ENCODE assay signal across 18 mouse cellular contexts in the genomic region with DNA sequence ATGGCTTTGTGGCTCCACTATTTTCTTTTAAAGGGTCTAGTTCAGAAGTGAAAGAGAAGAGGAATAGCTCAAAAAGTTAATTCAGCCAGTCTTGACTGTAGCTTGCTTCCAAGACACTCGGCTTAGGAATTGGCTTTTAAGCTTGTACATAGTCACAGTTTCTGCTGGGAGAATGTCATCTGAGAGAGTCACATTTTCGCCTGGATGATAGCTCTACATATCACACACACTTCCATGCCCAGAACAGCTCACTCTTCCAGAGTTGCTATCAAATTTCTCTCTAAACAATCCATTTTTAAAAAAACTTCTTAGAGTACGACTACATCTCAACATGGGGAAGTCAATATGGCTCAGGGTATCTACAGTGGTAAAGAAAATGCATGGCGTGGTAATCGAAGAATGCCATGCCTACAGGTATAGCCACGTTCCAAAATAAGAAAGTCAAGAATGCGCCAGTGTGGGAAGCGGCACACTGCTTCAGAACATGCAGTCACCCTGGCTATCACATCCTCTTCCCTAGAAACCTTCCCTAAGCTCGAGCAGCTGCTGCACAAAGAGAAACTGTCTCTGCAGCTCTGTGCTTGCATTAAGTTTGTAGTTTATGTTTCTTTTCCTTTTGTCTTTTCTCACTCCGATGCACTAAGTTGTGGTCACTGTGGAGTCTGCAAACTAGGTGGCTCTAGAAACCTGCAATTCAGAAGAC.
DNase-seq lines count a peak whose midpoint lies in the region; ATAC-seq and TF ChIP-seq lines count a peak whose summit lies in the region.
"Had no signal": no experiment of that assay in that cellular context is flagged by ENCODE, and none has a peak within 500 bp of the region (broad histone marks: within the 10 kb centered on the region; RNA-seq: fewer than 3 reads in every experiment).

No protein-coding gene starts in this region.

- no peak for TF ChIP-seq EP300 in heart, postnatal 0 days (IDR thresholded peaks at IDR 0.05; ENCODE audit: low read depth)

- DNase-seq in frontal cortex, postnatal 36 days (ENCODE audit: low spot score in 2 of 2): peak; percentile 27 to 39
- DNase-seq in frontal cortex, postnatal 25 days (ENCODE audit: low spot score in 2 of 2): no peak
- DNase-seq in heart, postnatal 0 days (ENCODE audit: low spot score): no peak
- DNase-seq in brain, adult 2 months (ENCODE audit: low read depth, low spot score): peak; percentile 67
- no peak for DNase-seq in limb, embryonic 10.5 days (ENCODE audit: low spot score)
- no peak for DNase-seq in cerebellum, postnatal 10 days
- DNase-seq: adrenal gland, postnatal 25 days; cerebellum, adult 8-10 months; kidney, adult 18-20 months; kidney, postnatal 25 days; liver, embryonic 13.5 days had no signal

- H3K4me2 ChIP-seq in heart, postnatal 0 days (ENCODE audit: low read depth, low read length): peak overlapping the region; percentile 48
- no peak overlapping the region for H3K4me2 ChIP-seq in heart, embryonic 11.5 days
- H3K4me2 ChIP-seq: embryonic facial prominence, embryonic 15.5 days; forebrain, embryonic 12.5 days; liver, embryonic 13.5 days; midbrain, embryonic 15.5 days had no signal

- ATAC-seq in heart, postnatal 0 days (ENCODE audit: insufficient read depth, low read depth): peak; percentile 44; the same call in 1 of the 2 replicates
- ATAC-seq in heart, embryonic 11.5 days (replicated peaks; ENCODE audit: insufficient number of reproducible peaks, low FRiP score, low TSS enrichment): no peak
- ATAC-seq: activated CD4-positive, CD25-positive, alpha-beta regulatory T cell, adult 4 months; midbrain, embryonic 15.5 days; Patski had no signal

- no peak for TF ChIP-seq CTCF in heart, postnatal 0 days (IDR thresholded peaks at IDR 0.05; ENCODE audit: low read depth)

- H3K27ac ChIP-seq in heart, postnatal 0 days (ENCODE audit: low read depth): peak overlapping the region; percentile 67
- no peak overlapping the region for H3K27ac ChIP-seq in heart, embryonic 11.5 days (ENCODE audit: low read depth, low read length)
- H3K27ac ChIP-seq in limb, embryonic 10.5 days: peak overlapping the region; percentile 64; the same call in 1 of the 2 replicates
- H3K27ac ChIP-seq: embryonic facial prominence, embryonic 15.5 days; forebrain, embryonic 12.5 days; liver, embryonic 13.5 days; midbrain, embryonic 15.5 days had no signal

- 44% methylated on average over 10 of the region's 10 CpGs for WGBS in heart, postnatal 0 days
- WGBS in heart, embryonic 11.5 days (ENCODE audit: insufficient replicate concordance): 72% methylated on average over 10 of the region's 10 CpGs
- WGBS in limb, embryonic 10.5 days: 89% methylated on average over 10 of the region's 10 CpGs

- H3K4me3 ChIP-seq in heart, postnatal 0 days (ENCODE audit: low read depth, low read length): peak overlapping the region; percentile 11; the same call in 1 of the 2 replicates
- H3K4me3 ChIP-seq in heart, embryonic 11.5 days (ENCODE audit: low read depth, low read length): no peak overlapping the region
- H3K4me3 ChIP-seq in limb, embryonic 10.5 days: no peak overlapping the region
- H3K4me3 ChIP-seq: embryonic facial prominence, embryonic 15.5 days; forebrain, embryonic 12.5 days; liver, embryonic 13.5 days; midbrain, embryonic 15.5 days had no signal

- H3K27me3 ChIP-seq in heart, postnatal 0 days (ENCODE audit: control insufficient read depth, insufficient read depth, low read length): no peaks in the 10 kb centered on the region
- no peaks in the 10 kb centered on the region for H3K27me3 ChIP-seq in heart, embryonic 11.5 days (ENCODE audit: control insufficient read depth, insufficient read depth, low read length)
- no peaks in the 10 kb centered on the region for H3K27me3 ChIP-seq in limb, embryonic 10.5 days (ENCODE audit: low read depth, poor library complexity, severe bottlenecking)
- H3K27me3 ChIP-seq: embryonic facial prominence, embryonic 15.5 days; forebrain, embryonic 12.5 days; liver, embryonic 13.5 days; megakaryocyte, embryonic 14.5 days; midbrain, embryonic 15.5 days had no signal

- H3K9me3 ChIP-seq in heart, postnatal 0 days (replicated peaks; ENCODE audit: control insufficient read depth, low read length): no peaks in the 10 kb centered on the region
- no peaks in the 10 kb centered on the region for H3K9me3 ChIP-seq in heart, embryonic 11.5 days (replicated peaks; ENCODE audit: control insufficient read depth, low read length)
- H3K9me3 ChIP-seq in limb, embryonic 10.5 days (replicated peaks): no peaks in the 10 kb centered on the region
- H3K9me3 ChIP-seq: embryonic facial prominence, embryonic 15.5 days; forebrain, embryonic 12.5 days; liver, embryonic 13.5 days; megakaryocyte, embryonic 14.5 days; midbrain, embryonic 15.5 days had no signal

- H3K9ac ChIP-seq in heart, postnatal 0 days (replicated peaks; ENCODE audit: low read depth, low read length): no peak overlapping the region
- H3K9ac ChIP-seq in heart, embryonic 11.5 days (ENCODE audit: low read depth, low read length): no peak overlapping the region
- H3K9ac ChIP-seq: embryonic facial prominence, embryonic 15.5 days; forebrain, embryonic 12.5 days; liver, embryonic 13.5 days; midbrain, embryonic 15.5 days had no signal

- no peaks in the 10 kb centered on the region for H3K36me3 ChIP-seq in heart, postnatal 0 days (replicated peaks; ENCODE audit: control insufficient read depth, insufficient read depth, low read length)
- H3K36me3 ChIP-seq in heart, embryonic 11.5 days (ENCODE audit: control insufficient read depth, insufficient read depth, low read length): no peaks in the 10 kb centered on the region
- H3K36me3 ChIP-seq in limb, embryonic 10.5 days: no peaks in the 10 kb centered on the region
- H3K36me3 ChIP-seq: embryonic facial prominence, embryonic 15.5 days; forebrain, embryonic 12.5 days; liver, embryonic 13.5 days; midbrain, embryonic 15.5 days had no signal

- H3K4me1 ChIP-seq in heart, postnatal 0 days (ENCODE audit: control insufficient read depth, insufficient read depth): peaks cover 15% of the 10 kb centered on the region
- no peaks in the 10 kb centered on the region for H3K4me1 ChIP-seq in heart, embryonic 11.5 days (ENCODE audit: control insufficient read depth, insufficient read depth, low read length)
- H3K4me1 ChIP-seq in limb, embryonic 10.5 days: peaks cover 4% of the 10 kb centered on the region; the same call in 1 of the 2 replicates
- H3K4me1 ChIP-seq: embryonic facial prominence, embryonic 15.5 days; forebrain, embryonic 12.5 days; liver, embryonic 13.5 days; midbrain, embryonic 15.5 days had no signal

Comparison
In these comparisons a context has a peak if more than half of its experiments do, and no peak if none do; other contexts are left out.
1. DNase-seq: peak in frontal cortex, postnatal 36 days (2 of 2) and brain, adult 2 months (single experiment); none in frontal cortex, postnatal 25 days (0 of 2), heart, postnatal 0 days (single experiment), limb, embryonic 10.5 days (single experiment) and cerebellum, postnatal 10 days (0 of 2).